Mouse (Mus musculus): ENCODE results near the gene Olfr344. TPM values are rescaled to one million over a fixed set of nuclear protein-coding genes. Genes with fewer than 3 reads are reported as not detected.

Gene Olfr344
- polyA plus RNA-seq (2014; fragmentation: Nextera tagmentation; extraction: Ambion mirVana) = not detected in 2 replicates

DNA sequence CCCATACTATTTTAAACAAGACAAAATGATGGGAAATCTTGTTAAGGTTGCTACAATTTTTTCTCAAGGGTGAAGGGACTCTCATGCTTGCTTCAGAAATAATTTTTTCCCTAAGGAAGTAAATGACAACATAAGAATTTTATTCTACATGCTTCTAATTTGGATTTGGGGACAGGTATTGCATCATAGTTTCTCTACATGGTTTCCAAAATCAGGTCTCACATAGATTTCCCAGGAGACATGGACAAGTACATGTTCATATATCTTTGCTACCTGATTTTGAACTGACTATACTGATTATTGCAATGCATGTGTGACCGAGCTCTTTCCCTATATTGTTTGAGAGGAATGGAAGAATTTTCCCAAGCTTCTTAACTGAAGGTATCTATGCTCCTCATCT, at the start of gene Olfr344:
Gene Olfr344 (plus strand): TSS at position 301 of the 400 bp plus-strand sequence.
- H3K9me3 ChIP-seq (ENCODE audit: control insufficient read depth, low read length) = peaks cover 2% of the 10 kb centered on the region; the same call in 1 of the 2 replicates
- H3K9ac ChIP-seq (ENCODE audit: low read length) = no peak within 1 kb of the TSS
- ATAC-seq (ENCODE audit: insufficient read depth, low FRiP score, low TSS enrichment) (no peak), DNase-seq (ENCODE audit: low spot score) (no peak)
- no peak within 1 kb of the TSS for H3K4me3 ChIP-seq (ENCODE audit: low read depth, low read length)
- 80% methylated on average over 1 of the region's 1 CpGs for WGBS
- H3K27me3 ChIP-seq (ENCODE audit: control insufficient read depth, insufficient read depth, low read length) = no peaks in the 10 kb centered on the region
- H3K27ac ChIP-seq (ENCODE audit: low read depth, low read length) = no peak within 1 kb of the TSS
- H3K4me1 ChIP-seq (ENCODE audit: control insufficient read depth, insufficient read depth, low read length) = no peaks in the 10 kb centered on the region
- no peak within 1 kb of the TSS for H3K4me2 ChIP-seq (ENCODE audit: low read depth)
- no peaks in the 10 kb centered on the region for H3K36me3 ChIP-seq (ENCODE audit: control insufficient read depth, insufficient read depth, low read length)

DNA sequence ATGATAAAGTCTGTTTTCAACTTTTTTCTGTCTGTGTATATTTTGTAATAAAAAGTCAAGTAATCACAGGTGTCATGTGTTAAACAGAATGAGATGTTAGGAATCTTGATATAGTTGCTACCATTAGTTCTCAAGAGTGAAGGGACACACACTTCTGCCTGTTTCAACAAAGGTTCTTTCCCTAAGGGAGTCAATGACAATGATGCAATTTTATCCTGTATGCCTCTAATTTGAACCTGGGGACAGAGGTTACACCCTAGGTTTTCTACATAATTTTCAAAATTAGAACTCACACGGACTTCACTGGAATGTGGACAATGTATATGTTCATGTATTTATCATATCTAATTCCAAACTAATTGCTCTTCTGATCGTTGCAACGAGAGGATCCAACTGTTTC, 41.8 kb upstream of the Olfr344 start, which contains the start of gene Olfr342:
Gene Olfr342 (plus strand): TSS at position 301 of the 400 bp plus-strand sequence.
- 74% methylated on average over 3 of the region's 3 CpGs for whole genome bisulfite sequencing
- H3K9ac ChIP-seq (ENCODE audit: low read length) = no peak within 1 kb of the TSS
- no peaks in the 10 kb centered on the region for H3K27me3 ChIP-seq (ENCODE audit: control insufficient read depth, insufficient read depth, low read length)
- no peaks in the 10 kb centered on the region for H3K36me3 ChIP-seq (ENCODE audit: control insufficient read depth, insufficient read depth, low read length)
- no peaks in the 10 kb centered on the region for H3K9me3 ChIP-seq (ENCODE audit: control insufficient read depth, low read length)
- ATAC-seq (ENCODE audit: insufficient read depth, low FRiP score, low TSS enrichment) = no peak
- no peaks in the 10 kb centered on the region for H3K4me1 ChIP-seq (ENCODE audit: control insufficient read depth, insufficient read depth, low read length)
- H3K4me3 ChIP-seq (ENCODE audit: low read depth, low read length) = no peak within 1 kb of the TSS
- DNase-seq (ENCODE audit: low spot score) = no peak
- no peak within 1 kb of the TSS for H3K4me2 ChIP-seq (ENCODE audit: low read depth)
- H3K27ac ChIP-seq (ENCODE audit: low read depth, low read length) = no peak within 1 kb of the TSS

DNA sequence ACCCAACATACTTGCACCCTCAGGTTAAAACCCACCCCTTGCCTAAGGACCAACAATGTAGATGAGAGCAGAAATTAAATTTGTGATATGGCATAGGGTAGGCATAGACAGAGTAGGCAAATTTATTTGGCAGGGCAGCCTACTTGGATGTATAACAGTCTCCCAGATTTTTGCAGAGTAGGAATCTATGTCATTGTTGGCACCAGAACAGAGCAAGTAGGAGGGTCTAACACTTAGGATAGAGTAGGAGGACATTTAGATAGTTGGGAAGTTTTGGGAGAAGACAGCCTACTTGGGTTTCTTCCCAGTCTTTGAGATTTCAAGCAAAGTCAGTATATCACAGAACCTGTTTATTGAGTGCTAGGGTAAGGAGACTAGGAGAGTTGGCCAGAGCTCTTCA, 1.3 kb upstream of the Olfr344 start:
- Histone ChIP-seq H3K4me2 (ENCODE audit: low read depth) (no peak overlapping the region), H3K9me3 (ENCODE audit: control insufficient read depth, low read length) (peaks cover 2% of the 10 kb centered on the region; the same call in 1 of the 2 replicates), H3K27me3 (ENCODE audit: control insufficient read depth, insufficient read depth, low read length) (no peaks in the 10 kb centered on the region), H3K9ac (ENCODE audit: low read length) (no peak overlapping the region), H3K4me3 (ENCODE audit: low read depth, low read length) (no peak overlapping the region), H3K36me3 (ENCODE audit: control insufficient read depth, insufficient read depth, low read length) (no peaks in the 10 kb centered on the region), H3K27ac (ENCODE audit: low read depth, low read length) (no peak overlapping the region), H3K4me1 (ENCODE audit: control insufficient read depth, insufficient read depth, low read length) (no peaks in the 10 kb centered on the region)
- DNase-seq (ENCODE audit: low spot score) (no peak), ATAC-seq (ENCODE audit: insufficient read depth, low FRiP score, low TSS enrichment) (no peak)

GRCm38 (mm10) chr2:36567022-36567421, 560 bp downstream of the Olfr344 start:
- Histone ChIP-seq H3K4me1 (ENCODE audit: control insufficient read depth, insufficient read depth, low read length) (no peaks in the 10 kb centered on the region), H3K36me3 (ENCODE audit: control insufficient read depth, insufficient read depth, low read length) (no peaks in the 10 kb centered on the region), H3K4me2 (ENCODE audit: low read depth) (no peak overlapping the region), H3K4me3 (ENCODE audit: low read depth, low read length) (no peak overlapping the region), H3K27ac (ENCODE audit: low read depth, low read length) (no peak overlapping the region), H3K9me3 (ENCODE audit: control insufficient read depth, low read length) (peaks cover 2% of the 10 kb centered on the region; the same call in 1 of the 2 replicates), H3K27me3 (ENCODE audit: control insufficient read depth, insufficient read depth, low read length) (no peaks in the 10 kb centered on the region), H3K9ac (ENCODE audit: low read length) (no peak overlapping the region)
- no peak for DNase-seq (ENCODE audit: low spot score)
- no peak for ATAC-seq (ENCODE audit: insufficient read depth, low FRiP score, low TSS enrichment)

- Histone ChIP-seq H3K9me3 (ENCODE audit: control insufficient read depth, low read length) (peaks cover 2% of the 10 kb centered on the region; the same call in 1 of the 2 replicates), H3K4me3 (ENCODE audit: low read depth, low read length) (no peak overlapping the region), H3K4me2 (ENCODE audit: low read depth) (no peak overlapping the region), H3K9ac (ENCODE audit: low read length) (no peak overlapping the region), H3K36me3 (ENCODE audit: control insufficient read depth, insufficient read depth, low read length) (no peaks in the 10 kb centered on the region), H3K27ac (ENCODE audit: low read depth, low read length) (no peak overlapping the region), H3K27me3 (ENCODE audit: control insufficient read depth, insufficient read depth, low read length) (no peaks in the 10 kb centered on the region), H3K4me1 (ENCODE audit: control insufficient read depth, insufficient read depth, low read length) (no peaks in the 10 kb centered on the region)
- 96% methylated on average over 3 of the region's 3 CpGs for WGBS
- ATAC-seq (ENCODE audit: insufficient read depth, low FRiP score, low TSS enrichment) = no peak
- no peak for DNase-seq (ENCODE audit: low spot score)
These were observed 1.4 kb downstream of the Olfr344 start for GRCm38 (mm10) chr2:36567845-36568244.

Other genes starting within 250 kb of the Olfr344 start
- gene Olfr338, start 193.1 kb upstream of the Olfr344 start, polyA plus RNA-seq (2014; fragmentation: Nextera tagmentation; extraction: Ambion mirVana) = not detected in 2 replicates
- gene Olfr339, start 147.7 kb upstream of the Olfr344 start, polyA plus RNA-seq (2014; fragmentation: Nextera tagmentation; extraction: Ambion mirVana) = not detected in 2 replicates
- not detected in 2 replicates for gene Olfr340, start 114.1 kb upstream of the Olfr344 start, polyA plus RNA-seq (2014; fragmentation: Nextera tagmentation; extraction: Ambion mirVana)
- not detected in 2 replicates for gene Olfr341, start 84.2 kb upstream of the Olfr344 start, polyA plus RNA-seq (2014; fragmentation: Nextera tagmentation; extraction: Ambion mirVana)
- not detected in 2 replicates for gene Olfr342, start 41.7 kb upstream of the Olfr344 start, polyA plus RNA-seq (2014; fragmentation: Nextera tagmentation; extraction: Ambion mirVana)
- gene Olfr345, start 73.4 kb downstream of the Olfr344 start, polyA plus RNA-seq (2014; fragmentation: Nextera tagmentation; extraction: Ambion mirVana) = not detected in 2 replicates
- not detected in 2 replicates for gene Olfr346, start 119.1 kb downstream of the Olfr344 start, polyA plus RNA-seq (2014; fragmentation: Nextera tagmentation; extraction: Ambion mirVana)
- not detected in 2 replicates for gene Olfr347, start 165.2 kb downstream of the Olfr344 start, polyA plus RNA-seq (2014; fragmentation: Nextera tagmentation; extraction: Ambion mirVana)
- not detected in 2 replicates for gene Olfr348, start 217.6 kb downstream of the Olfr344 start, polyA plus RNA-seq (2014; fragmentation: Nextera tagmentation; extraction: Ambion mirVana)
- gene Olfr50, start 223.9 kb downstream of the Olfr344 start, polyA plus RNA-seq (2014; fragmentation: Nextera tagmentation; extraction: Ambion mirVana) = not detected in 2 replicates

Measured in neural tube, embryonic 11.5 days (tissue).